Mouse (Mus musculus) forebrain, embryonic 14.5 days (tissue): ENCODE measurements around the gene Pan2. TPM values are rescaled to one million over a fixed set of nuclear protein-coding genes. Genes with fewer than 3 reads are reported as not detected.

Experiments
- ATAC-seq: fragments of 200-750 bp; cut with Nextera tagmentation; 2 replicates; pipeline ENCODE4 v1.8.0; 2017; ENCODE audit warnings: mild to moderate bottlenecking, moderate library complexity
- DNase-seq: peaks from one replicate; pipeline ENCODE4 v3.0.0-alpha.2; 2015; ENCODE audit warnings: low spot score
- H3K27ac ChIP-seq: fragments of 300-500 bp; sonication (generic); 2 replicates; pipeline ENCODE4 v1.5.1; 2014; ENCODE audit warnings: low read depth, mild to moderate bottlenecking, control low read depth, low read length, moderate library complexity
- H3K27me3 ChIP-seq: fragments of 300-500 bp; sonication (generic); replicated peaks from 2 replicates; pipeline ENCODE4 v1.6.1; 2014; ENCODE audit warnings: low read length, control low read depth, mixed read lengths; ENCODE audit not compliant: control insufficient read depth, insufficient read depth
- H3K36me3 ChIP-seq: fragments of 300-500 bp; sonication (generic); 2 replicates; pipeline ENCODE4 v1.6.1; 2014; ENCODE audit warnings: low read length, control low read depth; ENCODE audit not compliant: control insufficient read depth, insufficient read depth
- H3K4me1 ChIP-seq: fragments of 300-500 bp; sonication (generic); 2 replicates; pipeline ENCODE4 v1.6.1; 2014; ENCODE audit warnings: antibody characterized with exemption, low read length, control low read depth; ENCODE audit not compliant: control insufficient read depth, insufficient read depth
- H3K4me2 ChIP-seq: fragments of 300-500 bp; sonication (generic); 2 replicates; pipeline ENCODE4 v1.6.1; 2014; ENCODE audit warnings: mild to moderate bottlenecking, control low read depth, low read length
- H3K4me3 ChIP-seq: fragments of 300-500 bp; sonication (generic); 2 replicates; pipeline ENCODE4 v1.5.1; 2014; ENCODE audit warnings: low read depth, low read length, control low read depth
- H3K9ac ChIP-seq: fragments of 300-500 bp; sonication (generic); 2 replicates; pipeline ENCODE4 v1.6.1; 2014; ENCODE audit warnings: mild to moderate bottlenecking, low read length, control low read depth, moderate library complexity
- H3K9me3 ChIP-seq: fragments of 300-500 bp; sonication (generic); replicated peaks from 2 replicates; pipeline ENCODE4 v1.6.1; 2016; ENCODE audit warnings: low read length, control low read depth, mixed read lengths; ENCODE audit not compliant: control insufficient read depth
- WGBS: fragments of 180-500 bp; shearing (Covaris S2); extraction: QIAGEN DNeasy Blood & Tissue Kit; methylation state at CpG from one replicate; pipeline ENCODE4 v1.1.7; 2014; 5-methylcytosine and 5-hydroxymethylcytosine counted together
- polyA plus RNA-seq: library from polyadenylated mRNA; unstranded; fragments of >200 nt; fragmentation: Nextera tagmentation; extraction: Ambion mirVana; gene quantifications from 2 replicates; pipeline ENCODE4 v1.2.1, GENCODE M21; 2014

The Pan2 gene
- polyA plus RNA-seq, 1 experiment from 2014 or later = 21.4 TPM

DNA sequence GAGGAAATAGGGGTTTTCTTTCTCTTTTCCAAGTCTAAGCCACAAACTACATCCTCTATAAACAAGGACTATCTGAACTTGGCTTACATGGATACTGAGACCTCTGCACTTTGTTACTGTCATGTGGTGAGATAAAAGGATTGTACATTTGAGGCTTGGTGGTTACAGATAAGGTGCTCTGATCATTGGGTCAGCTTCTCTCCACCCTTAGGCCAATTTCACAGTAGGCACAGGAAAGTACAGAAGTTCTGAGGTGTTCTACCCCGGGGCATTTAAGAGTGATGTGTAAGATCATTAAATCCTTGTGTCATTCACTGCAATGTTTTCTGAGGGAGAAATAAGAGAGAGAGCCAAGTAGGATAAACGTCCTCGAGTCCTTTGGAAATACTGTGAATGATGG, 33.5 kb downstream of the Pan2 start:
- 92% methylated on average over 3 of the region's 3 CpGs for WGBS

DNA sequence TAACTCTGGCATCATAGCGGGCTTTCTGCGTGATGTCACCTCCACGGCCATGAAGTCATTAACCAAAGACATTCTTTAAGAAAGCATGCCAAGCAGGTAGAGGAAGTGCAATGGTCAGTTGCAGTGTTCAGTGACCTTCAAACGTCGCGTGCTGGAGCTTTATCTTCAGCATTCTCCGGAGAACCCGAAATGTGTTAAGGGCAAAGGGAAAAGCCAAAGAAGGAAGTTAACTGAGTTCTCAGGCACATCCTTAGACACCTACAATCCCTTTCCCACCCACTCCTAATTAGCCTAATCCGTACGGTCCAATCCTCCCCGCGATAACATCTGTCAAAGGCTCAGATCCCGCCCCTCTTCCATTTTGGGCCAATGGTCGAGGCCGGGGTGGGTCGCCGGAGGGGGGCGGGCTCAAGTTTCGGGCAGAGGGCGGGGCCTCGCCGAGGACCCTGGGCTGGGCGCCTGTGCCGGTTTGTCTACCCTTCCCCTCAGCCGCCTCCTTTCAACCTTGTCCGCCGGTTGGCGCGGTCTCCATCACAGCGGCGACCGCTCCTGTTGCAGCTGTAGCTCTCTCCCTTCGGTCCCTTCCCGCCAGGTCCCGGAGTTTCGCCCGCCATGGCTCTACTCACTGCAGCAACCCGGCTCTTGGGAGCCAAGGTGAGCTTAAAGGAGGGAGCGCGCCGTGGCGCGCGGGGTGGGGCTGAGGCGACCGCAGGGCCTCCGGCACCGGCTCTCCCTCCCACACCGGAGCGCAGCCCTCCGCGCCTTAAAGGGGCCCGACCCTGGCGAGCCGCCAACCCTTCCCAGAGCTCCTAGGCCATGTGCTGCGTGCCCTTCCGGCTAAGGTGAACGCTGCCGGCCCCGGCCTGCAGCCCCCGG, 34.4 kb downstream of the Pan2 start, which contains the start of gene Cs:
Gene Cs, plus strand, starts transcription at position 429 of the 876 bp plus-strand sequence.
- Histone ChIP-seq H3K9me3 (no peaks in the 10 kb centered on the region), H3K4me2 (peak within 1 kb of the TSS; percentile 84), H3K9ac (peak within 1 kb of the TSS; percentile 91), H3K27me3 (no peaks in the 10 kb centered on the region), H3K4me3 (peak within 1 kb of the TSS; percentile 61), H3K36me3 (peaks cover 5% of the 10 kb centered on the region), H3K27ac (peak within 1 kb of the TSS; percentile 84), H3K4me1 (peaks cover 10% of the 10 kb centered on the region)
- under 1% methylated on average over 60 of the region's 61 CpGs for WGBS
- DNase-seq = peak; percentile 99
- peak; percentile 98 for ATAC-seq

More for the DNA sequence above, 33.5 kb downstream of the Pan2 start:
- Histone ChIP-seq H3K27me3 (no peaks in the 10 kb centered on the region), H3K4me3 (peak overlapping the region; percentile 61; the same call in 1 of the 2 replicates), H3K36me3 (peaks cover 5% of the 10 kb centered on the region), H3K27ac (no peak overlapping the region), H3K9me3 (no peaks in the 10 kb centered on the region), H3K9ac (no peak overlapping the region), H3K4me1 (peaks cover 10% of the 10 kb centered on the region), H3K4me2 (peak overlapping the region; percentile 84; the same call in 1 of the 2 replicates)
- DNase-seq = no peak
- ATAC-seq = no peak

GRCm38 (mm10) chr10:128338415-128338814, 35.3 kb downstream of the Pan2 start:
- DNase-seq (no peak), ATAC-seq (no peak)
- H3K4me3 ChIP-seq = peak overlapping the region; percentile 61
- WGBS = 27% methylated on average over 5 of the region's 5 CpGs
- no peaks in the 10 kb centered on the region for H3K9me3 ChIP-seq
- peak overlapping the region; percentile 91 for H3K9ac ChIP-seq
- peaks cover 5% of the 10 kb centered on the region for H3K36me3 ChIP-seq
- H3K27me3 ChIP-seq = no peaks in the 10 kb centered on the region
- peaks cover 10% of the 10 kb centered on the region for H3K4me1 ChIP-seq
- no peak overlapping the region; the same call in 1 of the 2 replicates for H3K27ac ChIP-seq
- H3K4me2 ChIP-seq = peak overlapping the region; percentile 84

GRCm38 (mm10) chr10:128338948-128339347, 35.8 kb downstream of the Pan2 start:
- Histone ChIP-seq H3K36me3 (peaks cover 5% of the 10 kb centered on the region), H3K4me3 (no peak overlapping the region), H3K9me3 (no peaks in the 10 kb centered on the region), H3K27ac (no peak overlapping the region), H3K27me3 (no peaks in the 10 kb centered on the region), H3K4me2 (peak overlapping the region; percentile 84), H3K9ac (no peak overlapping the region), H3K4me1 (peaks cover 10% of the 10 kb centered on the region)
- DNase-seq = no peak
- whole genome bisulfite sequencing = 84% methylated on average over 2 of the region's 2 CpGs
- no peak for ATAC-seq

DNA sequence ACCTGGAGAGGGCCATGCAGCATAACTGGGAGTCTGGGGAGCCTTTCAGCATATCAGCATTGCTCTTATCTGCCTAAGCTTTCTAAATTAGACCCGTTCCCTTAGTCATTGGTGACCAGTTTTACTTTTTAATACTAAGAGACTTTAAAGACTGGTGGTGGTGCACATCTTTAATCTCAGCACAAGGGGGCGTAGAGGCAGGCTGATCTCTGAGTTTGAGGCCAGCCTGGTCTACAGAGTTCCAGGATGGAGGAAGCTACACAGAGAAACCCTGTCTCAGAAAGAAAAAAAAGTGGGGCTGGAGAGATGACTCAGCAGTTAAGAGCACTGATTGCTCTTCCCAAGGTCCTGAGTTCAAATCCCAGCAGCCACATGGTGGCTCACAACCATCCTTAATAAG, 37.1 kb downstream of the Pan2 start:
- 81% methylated on average over 2 of the region's 2 CpGs for WGBS
- no peak overlapping the region for H3K4me2 ChIP-seq
- no peak overlapping the region for H3K9ac ChIP-seq
- no peak for ATAC-seq
- H3K36me3 ChIP-seq = peaks cover 5% of the 10 kb centered on the region
- no peaks in the 10 kb centered on the region for H3K9me3 ChIP-seq
- DNase-seq = no peak
- no peak overlapping the region for H3K27ac ChIP-seq
- H3K4me3 ChIP-seq = no peak overlapping the region
- peaks cover 13% of the 10 kb centered on the region for H3K4me1 ChIP-seq
- no peaks in the 10 kb centered on the region for H3K27me3 ChIP-seq

- no peak for ATAC-seq
- Histone ChIP-seq H3K4me2 (no peak overlapping the region), H3K4me1 (peaks cover 7% of the 10 kb centered on the region), H3K27ac (no peak overlapping the region), H3K36me3 (peaks cover 5% of the 10 kb centered on the region), H3K9ac (no peak overlapping the region), H3K27me3 (no peaks in the 10 kb centered on the region), H3K9me3 (no peaks in the 10 kb centered on the region), H3K4me3 (no peak overlapping the region)
- 90% methylated on average over 1 of the region's 1 CpGs for WGBS
- no peak for DNase-seq
Observed at GRCm38 (mm10) chr10:128343436-128343835, 40.3 kb downstream of the Pan2 start.

GRCm38 (mm10) chr10:128344568-128345275, 41.6 kb downstream of the Pan2 start:
- Histone ChIP-seq H3K27me3 (no peaks in the 10 kb centered on the region), H3K4me2 (no peak overlapping the region), H3K9ac (no peak overlapping the region), H3K4me1 (peaks cover 3% of the 10 kb centered on the region; the same call in 1 of the 2 replicates), H3K4me3 (no peak overlapping the region), H3K9me3 (no peaks in the 10 kb centered on the region), H3K36me3 (peaks cover 9% of the 10 kb centered on the region), H3K27ac (peak overlapping the region; percentile 48; the same call in 1 of the 2 replicates)
- peak; percentile 54 for ATAC-seq
- WGBS = 48% methylated on average over 7 of the region's 7 CpGs
- DNase-seq = peak; percentile 78

DNA sequence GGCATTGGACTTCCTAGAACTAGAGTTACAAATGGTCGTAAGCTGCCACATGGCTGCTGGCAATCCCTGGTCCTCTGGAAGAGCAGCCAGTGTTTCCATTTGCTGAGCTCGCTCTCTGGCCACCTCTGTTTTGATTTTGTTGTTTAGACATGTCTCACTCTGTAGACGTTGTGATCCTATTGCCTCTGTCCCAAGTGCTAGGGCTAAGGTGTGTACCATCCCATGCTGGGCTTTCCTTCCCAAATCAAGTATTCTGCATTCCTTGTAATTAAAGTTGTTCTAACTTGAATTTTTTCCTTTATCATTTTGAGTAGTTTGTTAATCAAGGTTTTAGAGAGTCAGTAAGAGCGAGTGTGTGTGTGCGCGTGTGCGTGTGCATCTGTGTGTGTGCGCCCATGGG, 44.4 kb downstream of the Pan2 start:
- no peak for DNase-seq
- no peak overlapping the region for H3K27ac ChIP-seq
- H3K9ac ChIP-seq = no peak overlapping the region
- no peak for ATAC-seq
- no peaks in the 10 kb centered on the region for H3K27me3 ChIP-seq
- peaks cover 3% of the 10 kb centered on the region; the same call in 1 of the 2 replicates for H3K4me1 ChIP-seq
- H3K4me3 ChIP-seq = no peak overlapping the region
- H3K4me2 ChIP-seq = no peak overlapping the region
- no peaks in the 10 kb centered on the region for H3K9me3 ChIP-seq
- peaks cover 34% of the 10 kb centered on the region for H3K36me3 ChIP-seq
- WGBS = 93% methylated on average over 8 of the region's 8 CpGs
